Comparison of ENCODE assay signal across 8 mouse cellular contexts in genomic region chr4:134800098-134800497, GRCm38 (mm10). TPM values are rescaled to one million over a fixed set of nuclear protein-coding genes. Genes with fewer than 3 reads are reported as not detected.
DNase-seq lines count a peak whose midpoint lies in the region.
"Had no signal": no experiment of that assay in that cellular context is flagged by ENCODE, and none has a peak within 500 bp of the region (broad histone marks: within the 10 kb centered on the region; RNA-seq: fewer than 3 reads in every experiment).

No protein-coding gene starts in this region.

- DNase-seq in layer of hippocampus, adult 18-20 months (ENCODE audit: low spot score in 2 of 2): peak; percentile 13 to 60
- no peak for DNase-seq in layer of hippocampus, adult 9-10 months (ENCODE audit: low spot score)
- DNase-seq in right cerebral cortex, postnatal 10 days (ENCODE audit: low spot score in 2 of 2): peak; percentile 54 to 75
- no peak for DNase-seq in right cerebral cortex, postnatal 4 days
- peak; percentile 37 to 52 for DNase-seq in left cerebral cortex, adult 9 months (ENCODE audit: low spot score in 2 of 2)
- DNase-seq in ovary, postnatal 10 days (ENCODE audit: low spot score): no peak
- no peak for DNase-seq in lung, adult 18-20 months
- DNase-seq: lung, postnatal 4 days had no signal

RNA-seq across cellular contexts. Expression of gene Ldlrap1, which starts 32.3 kb away (rescaled TPM):
- total RNA-seq in layer of hippocampus, adult 18-20 months (2021): 1 to 10 TPM; 1.3 to 2.4 TPM

RNA-seq across cellular contexts. Expression of gene Maco1, which starts 53.0 kb away (rescaled TPM):
- total RNA-seq in layer of hippocampus, adult 18-20 months (2021): 10 to 100 TPM; 42.5 to 44.9 TPM

Comparison
In these comparisons a context has a peak if more than half of its experiments do, and no peak if none do; other contexts are left out.
1. DNase-seq: peak in layer of hippocampus, adult 18-20 months (2 of 2), right cerebral cortex, postnatal 10 days (2 of 2) and left cerebral cortex, adult 9 months (2 of 2); none in layer of hippocampus, adult 9-10 months (single experiment), right cerebral cortex, postnatal 4 days (single experiment), ovary, postnatal 10 days (single experiment) and lung, adult 18-20 months (0 of 2).